Mouse (Mus musculus) intestine, embryonic 16.5 days (tissue): ENCODE measurements around the gene Fam131a. TPM values are rescaled to one million over a fixed set of nuclear protein-coding genes. Genes with fewer than 3 reads are reported as not detected.

Experiments used
- ATAC-seq: fragments of 200-750 bp; cut with Nextera tagmentation; 2 replicates; pipeline ENCODE4 v1.8.0; 2017; ENCODE audit warnings: moderate TSS enrichment, moderate library complexity
- H3K27ac ChIP-seq: fragments of 300-500 bp; sonication (generic); 2 replicates; pipeline ENCODE4 v1.5.1; 2014; ENCODE audit warnings: mild to moderate bottlenecking, low read length
- H3K27me3 ChIP-seq: fragments of 300-500 bp; sonication (generic); replicated peaks from 2 replicates; pipeline ENCODE4 v1.6.1; 2014; ENCODE audit warnings: low read length, control low read depth, mixed read lengths; ENCODE audit not compliant: control insufficient read depth, insufficient read depth
- H3K36me3 ChIP-seq: fragments of 300-500 bp; sonication (generic); 2 replicates; pipeline ENCODE4 v1.6.1; 2014; ENCODE audit warnings: low read length, control low read depth; ENCODE audit not compliant: control insufficient read depth, insufficient read depth
- H3K4me1 ChIP-seq: fragments of 300-500 bp; sonication (generic); 2 replicates; pipeline ENCODE4 v1.6.1; 2014; ENCODE audit warnings: low read length, control low read depth, mixed read lengths; ENCODE audit not compliant: control insufficient read depth, insufficient read depth
- H3K4me2 ChIP-seq: fragments of 300-500 bp; sonication (generic); 2 replicates; pipeline ENCODE4 v1.6.1; 2014; ENCODE audit warnings: low read depth, low read length, control low read depth
- H3K4me3 ChIP-seq: fragments of 300-500 bp; sonication (generic); 2 replicates; pipeline ENCODE4 v1.5.1; 2014; ENCODE audit warnings: mild to moderate bottlenecking, low read length
- H3K9ac ChIP-seq: fragments of 300-500 bp; sonication (generic); 2 replicates; pipeline ENCODE4 v1.6.1; 2014; ENCODE audit warnings: low read depth, low read length
- H3K9me3 ChIP-seq: fragments of 300-500 bp; sonication (generic); 2 replicates; pipeline ENCODE4 v1.6.1; 2016; ENCODE audit warnings: low read length, control low read depth; ENCODE audit not compliant: control insufficient read depth
- WGBS: fragments of 180-500 bp; shearing (Covaris S2); extraction: QIAGEN DNeasy Blood & Tissue Kit; methylation state at CpG from one replicate; pipeline ENCODE4 v1.1.7; 2014; 5-methylcytosine and 5-hydroxymethylcytosine counted together
- polyA plus RNA-seq: library from polyadenylated mRNA; unstranded; fragments of >200 nt; fragmentation: Nextera tagmentation; extraction: Ambion mirVana; gene quantifications from 2 replicates; pipeline ENCODE4 v1.2.1, GENCODE M21; 2015

Fam131a gene
- polyA plus RNA-seq, 1 experiment from 2014 or later: 6.2 TPM

DNA sequence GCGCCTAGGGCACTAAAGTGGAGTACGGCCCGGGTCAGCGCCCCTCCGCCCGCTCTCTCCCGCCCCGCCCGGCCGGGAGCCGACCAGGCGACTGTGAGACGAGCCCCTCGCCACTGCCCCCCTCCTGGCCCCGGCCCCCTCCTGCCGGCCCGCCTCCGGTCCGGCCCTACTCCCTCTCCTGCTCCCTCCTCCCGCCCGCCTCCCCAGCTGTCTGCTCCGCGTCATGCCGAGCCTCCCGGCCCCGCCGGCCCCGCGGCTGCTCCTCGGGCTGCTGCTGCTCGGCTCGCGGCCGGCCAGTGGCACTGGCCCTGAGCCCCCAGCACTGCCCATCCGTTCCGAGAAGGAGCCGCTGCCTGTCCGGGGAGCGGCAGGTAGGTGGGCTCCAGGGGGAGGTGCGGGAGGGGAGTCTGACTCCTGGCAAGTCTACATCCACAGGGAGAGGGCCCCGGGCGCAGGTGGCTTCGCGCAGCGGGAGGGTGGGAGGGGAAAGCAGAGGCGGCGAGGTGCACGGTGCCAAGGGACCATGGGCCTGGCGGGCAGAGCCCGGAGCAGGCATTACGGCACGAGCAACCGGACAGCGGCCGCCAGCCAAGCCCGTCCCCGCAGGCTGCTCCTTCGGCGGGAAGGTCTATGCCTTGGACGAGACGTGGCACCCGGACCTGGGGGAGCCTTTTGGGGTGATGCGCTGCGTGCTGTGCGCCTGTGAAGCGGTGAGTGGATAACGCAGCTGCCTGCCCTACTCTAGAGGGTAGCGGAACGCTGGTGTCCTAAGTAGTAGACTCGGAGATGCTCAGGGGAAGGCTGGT lies 40.1 kb downstream of the Fam131a start, which contains the start of gene Chrd:
Chrd (plus strand) TSS at position 203 of the 806 bp plus-strand sequence.
- H3K27ac ChIP-seq: peak within 1 kb of the TSS; percentile 52; the same call in 1 of the 2 replicates
- H3K4me1 ChIP-seq: peaks cover 20% of the 10 kb centered on the region
- no peaks in the 10 kb centered on the region for H3K36me3 ChIP-seq
- under 1% methylated on average over 58 of the region's 70 CpGs for WGBS
- H3K4me3 ChIP-seq: peak within 1 kb of the TSS; percentile 68
- H3K9me3 ChIP-seq: no peaks in the 10 kb centered on the region
- peak; percentile 81 for ATAC-seq
- peak within 1 kb of the TSS; percentile 100 for H3K4me2 ChIP-seq
- H3K9ac ChIP-seq: peak within 1 kb of the TSS; percentile 81
- peaks cover 25% of the 10 kb centered on the region for H3K27me3 ChIP-seq

DNA sequence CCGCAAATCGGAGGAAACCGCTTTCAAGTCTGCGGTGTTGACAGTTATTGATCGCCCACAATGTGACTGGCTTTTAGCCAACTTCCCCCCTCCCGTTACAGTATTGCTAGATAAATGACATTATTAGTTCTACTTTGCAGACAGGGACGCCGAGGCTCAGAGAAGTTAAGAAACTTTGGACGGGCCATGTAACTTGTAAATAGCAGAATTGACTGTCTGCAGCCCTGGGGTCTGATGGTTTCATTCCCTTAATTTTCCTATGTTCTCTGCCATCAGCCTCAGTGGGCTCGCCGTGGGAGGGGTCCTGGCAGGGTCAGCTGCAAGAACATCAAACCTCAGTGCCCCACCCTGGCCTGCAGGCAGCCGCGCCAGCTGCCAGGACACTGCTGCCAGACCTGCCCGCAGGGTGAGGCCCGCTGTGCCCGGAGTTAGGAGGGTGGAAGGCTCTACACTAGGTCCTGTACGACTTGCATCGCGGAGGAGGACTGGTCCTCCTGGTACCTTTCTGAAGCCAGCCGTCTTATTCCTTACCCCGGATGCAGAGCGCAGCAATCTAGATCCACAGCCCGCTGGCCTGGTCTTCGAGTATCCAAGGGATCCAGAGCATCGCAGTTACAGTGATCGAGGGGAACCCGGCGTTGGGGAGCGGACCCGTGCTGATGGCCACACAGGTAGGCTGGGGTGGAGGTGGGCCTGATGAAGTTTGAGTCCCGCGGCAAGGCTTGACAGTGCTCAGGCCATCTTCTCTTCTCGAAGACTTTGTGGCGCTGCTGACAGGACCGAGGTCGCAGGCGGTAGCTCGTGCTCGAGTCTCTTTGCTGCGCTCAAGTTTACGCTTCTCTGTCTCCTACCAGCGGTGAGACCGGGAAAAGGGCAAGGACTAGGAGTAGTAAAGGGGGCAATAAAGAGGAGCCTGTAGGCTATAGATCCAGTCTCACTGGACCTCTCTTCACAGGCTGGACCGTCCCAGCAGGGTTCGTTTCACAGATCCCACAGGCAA lies 41.0 kb downstream of the Fam131a start, which contains the start of gene Thpo:
Thpo (minus strand) TSS at position 781 of the 1,000 bp plus-strand sequence.
- H3K4me2 ChIP-seq: peak within 1 kb of the TSS; percentile 100
- H3K9ac ChIP-seq: peak within 1 kb of the TSS; percentile 81
- H3K27ac ChIP-seq: no peak within 1 kb of the TSS
- no peaks in the 10 kb centered on the region for H3K9me3 ChIP-seq
- ATAC-seq: no peak
- peaks cover 25% of the 10 kb centered on the region for H3K27me3 ChIP-seq
- no peaks in the 10 kb centered on the region for H3K36me3 ChIP-seq
- WGBS: 5% methylated on average over 45 of the region's 45 CpGs
- H3K4me1 ChIP-seq: peaks cover 20% of the 10 kb centered on the region
- peak within 1 kb of the TSS; percentile 68 for H3K4me3 ChIP-seq

DNA sequence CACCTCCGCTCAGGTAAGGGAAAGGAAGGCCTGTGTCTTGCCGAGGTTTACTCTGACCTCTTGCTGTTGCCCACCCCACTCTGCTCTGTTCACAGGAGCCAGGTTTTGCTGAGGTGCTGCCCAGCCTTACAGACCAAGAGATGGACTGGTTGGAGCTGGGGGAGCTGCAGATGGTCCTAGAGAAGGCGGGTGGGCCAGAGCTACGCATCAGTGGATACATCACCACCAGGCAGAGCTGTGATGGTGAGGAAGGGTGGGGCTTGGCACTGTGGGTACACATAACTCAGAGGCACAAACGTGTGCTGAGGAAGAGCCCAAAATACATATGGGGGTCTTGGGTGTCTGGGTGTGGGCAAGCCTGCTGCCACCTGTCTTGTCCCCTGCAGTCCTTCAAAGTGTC lies 42.6 kb downstream of the Fam131a start:
- no peak overlapping the region for H3K27ac ChIP-seq
- H3K36me3 ChIP-seq: no peaks in the 10 kb centered on the region
- peaks cover 11% of the 10 kb centered on the region for H3K4me1 ChIP-seq
- peaks cover 25% of the 10 kb centered on the region for H3K27me3 ChIP-seq
- no peak for ATAC-seq
- no peaks in the 10 kb centered on the region for H3K9me3 ChIP-seq
- no peak overlapping the region for H3K9ac ChIP-seq
- no peak overlapping the region for H3K4me3 ChIP-seq
- no peak overlapping the region for H3K4me2 ChIP-seq
- WGBS: 72% methylated on average over 5 of the region's 5 CpGs

DNA sequence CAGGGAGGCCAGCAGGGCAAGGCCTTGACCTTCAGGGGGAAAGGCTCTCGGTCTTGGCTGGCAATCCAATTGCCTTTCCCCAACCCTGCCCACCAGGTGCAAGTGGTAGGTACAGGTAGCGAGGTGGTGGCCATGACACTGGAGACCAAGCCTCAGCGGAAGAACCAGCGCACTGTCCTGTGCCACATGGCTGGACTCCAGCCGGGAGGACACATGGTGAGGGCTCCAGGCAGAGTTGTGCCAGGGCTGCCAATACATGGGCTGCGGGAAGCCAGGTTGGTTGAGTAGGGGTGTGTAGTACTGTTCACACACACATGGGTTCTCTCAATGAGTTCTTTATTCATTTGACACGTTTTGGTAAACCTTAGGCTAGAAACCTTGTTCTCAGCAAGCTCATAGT lies 43.1 kb downstream of the Fam131a start:
- Histone ChIP-seq H3K27me3 (peaks cover 25% of the 10 kb centered on the region), H3K9ac (no peak overlapping the region), H3K36me3 (no peaks in the 10 kb centered on the region), H3K9me3 (no peaks in the 10 kb centered on the region), H3K4me2 (no peak overlapping the region), H3K27ac (no peak overlapping the region), H3K4me3 (no peak overlapping the region), H3K4me1 (peaks cover 11% of the 10 kb centered on the region)
- 89% methylated on average over 7 of the region's 7 CpGs for WGBS
- no peak for ATAC-seq

DNA sequence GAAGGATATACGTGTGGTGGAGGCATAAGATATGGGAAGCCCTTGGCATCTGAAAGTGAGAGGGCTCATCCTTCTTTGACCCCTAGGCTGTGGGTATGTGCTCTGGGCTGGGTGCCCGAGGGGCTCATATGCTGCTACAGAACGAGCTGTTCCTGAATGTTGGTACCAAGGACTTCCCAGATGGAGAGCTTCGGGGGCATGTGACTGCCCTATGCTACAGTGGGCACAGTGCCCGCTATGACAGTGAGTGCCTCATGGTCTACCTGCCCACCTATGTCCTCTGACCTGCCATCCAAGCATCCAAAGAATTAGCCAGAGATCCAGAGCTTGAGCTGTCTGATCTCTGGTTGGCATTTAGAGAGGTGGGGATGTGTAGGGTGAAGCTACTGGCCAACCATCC lies 43.8 kb downstream of the Fam131a start:
- no peak for ATAC-seq
- H3K27me3 ChIP-seq: peaks cover 25% of the 10 kb centered on the region
- 93% methylated on average over 5 of the region's 5 CpGs for WGBS
- H3K36me3 ChIP-seq: no peaks in the 10 kb centered on the region
- H3K27ac ChIP-seq: no peak overlapping the region
- H3K4me3 ChIP-seq: no peak overlapping the region
- no peaks in the 10 kb centered on the region for H3K9me3 ChIP-seq
- no peak overlapping the region for H3K9ac ChIP-seq
- no peak overlapping the region for H3K4me2 ChIP-seq
- H3K4me1 ChIP-seq: peaks cover 11% of the 10 kb centered on the region

DNA sequence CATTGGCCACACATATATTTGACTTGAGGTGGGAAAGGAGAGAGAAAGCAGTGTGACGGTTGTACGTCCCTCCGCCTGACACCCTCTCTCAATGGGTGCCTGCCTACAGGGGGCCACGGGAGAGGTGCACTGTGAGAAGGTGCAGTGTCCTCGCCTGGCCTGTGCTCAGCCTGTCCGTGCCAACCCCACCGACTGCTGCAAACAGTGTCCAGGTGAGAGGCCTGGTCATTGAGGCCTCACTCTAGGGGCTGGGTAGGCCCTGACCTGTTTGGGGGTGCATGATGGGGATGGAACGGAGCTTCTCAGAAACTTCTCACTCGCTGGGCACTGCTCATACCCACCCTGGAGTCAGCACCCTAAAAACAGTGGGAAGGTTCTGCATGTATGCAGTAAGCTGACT lies 46.8 kb downstream of the Fam131a start:
- Histone ChIP-seq H3K4me1 (no peaks in the 10 kb centered on the region), H3K27ac (no peak overlapping the region), H3K9me3 (no peaks in the 10 kb centered on the region), H3K36me3 (no peaks in the 10 kb centered on the region), H3K27me3 (peaks cover 10% of the 10 kb centered on the region), H3K9ac (no peak overlapping the region), H3K4me3 (no peak overlapping the region), H3K4me2 (no peak overlapping the region)
- WGBS: 96% methylated on average over 9 of the region's 9 CpGs
- ATAC-seq: no peak

DNA sequence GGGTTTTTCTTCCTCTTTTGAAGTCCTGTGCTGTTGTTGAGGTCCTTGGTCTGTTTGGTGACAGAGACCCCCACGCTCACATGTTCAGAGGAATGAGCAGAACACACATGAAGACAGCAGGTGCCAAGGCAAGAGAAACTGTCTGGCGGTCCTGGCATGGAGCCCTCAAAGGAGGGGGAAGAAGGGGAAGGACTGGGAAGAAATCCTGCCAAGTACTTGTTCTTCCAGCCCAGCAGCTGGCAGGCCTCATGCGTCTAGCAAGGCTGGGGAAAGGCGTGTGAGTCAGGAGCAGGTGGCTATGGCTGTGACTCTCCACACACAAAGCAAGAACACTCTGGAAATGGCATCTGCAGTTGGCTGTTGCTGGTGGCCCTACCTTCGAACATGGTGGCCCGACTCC lies 53.6 kb downstream of the Fam131a start:
- H3K27ac ChIP-seq: no peak overlapping the region
- no peaks in the 10 kb centered on the region for H3K27me3 ChIP-seq
- no peak overlapping the region for H3K4me3 ChIP-seq
- H3K36me3 ChIP-seq: no peaks in the 10 kb centered on the region
- 57% methylated on average over 6 of the region's 6 CpGs for WGBS
- no peak overlapping the region for H3K9ac ChIP-seq
- H3K9me3 ChIP-seq: no peaks in the 10 kb centered on the region
- H3K4me2 ChIP-seq: no peak overlapping the region
- no peaks in the 10 kb centered on the region for H3K4me1 ChIP-seq
- ATAC-seq: no peak

DNA sequence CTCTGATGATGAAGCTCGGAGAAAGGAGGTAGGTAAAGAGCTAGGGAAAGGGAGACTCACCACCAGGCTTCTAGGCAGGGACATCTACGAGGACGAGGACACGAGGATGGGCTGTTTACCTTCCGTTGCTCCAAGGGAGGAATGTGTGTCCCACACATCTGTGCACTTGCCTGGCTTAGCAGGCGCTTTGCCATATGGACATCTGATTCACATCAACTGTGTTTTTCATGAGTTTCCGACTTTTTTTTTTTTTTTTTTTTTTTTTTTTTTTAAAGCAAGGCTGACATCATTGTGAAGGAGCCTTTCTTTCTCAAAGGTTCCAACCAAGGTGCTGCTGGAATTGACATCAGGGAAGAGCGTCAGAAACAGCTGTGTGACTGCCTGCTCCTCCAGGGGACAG lies 57.5 kb downstream of the Fam131a start:
- Histone ChIP-seq H3K27me3 (no peaks in the 10 kb centered on the region), H3K4me2 (no peak overlapping the region), H3K9ac (no peak overlapping the region), H3K27ac (no peak overlapping the region), H3K9me3 (no peaks in the 10 kb centered on the region), H3K4me3 (no peak overlapping the region), H3K4me1 (no peaks in the 10 kb centered on the region), H3K36me3 (no peaks in the 10 kb centered on the region)
- WGBS: 37% methylated on average over 8 of the region's 8 CpGs
- no peak for ATAC-seq
